Mouse (Mus musculus) liver, embryonic 11.5 days (tissue): ENCODE data around the gene Zwint. TPM values are rescaled to one million over a fixed set of nuclear protein-coding genes. Genes with fewer than 3 reads are reported as not detected.

ENCODE experiments used
- ATAC-seq: fragments of 200-750 bp; cut with Nextera tagmentation; replicated peaks from 2 replicates; pipeline ENCODE4 v1.8.0; 2017; ENCODE audit warnings: moderate number of reproducible peaks, mild to moderate bottlenecking, moderate TSS enrichment, moderate library complexity; ENCODE audit not compliant: low FRiP score
- DNase-seq: peaks from one replicate; pipeline ENCODE4 v3.0.0-alpha.2; 2017; ENCODE audit warnings: low spot score
- H3K27ac ChIP-seq: fragments of 300-500 bp; sonication (generic); 2 replicates; pipeline ENCODE4 v1.5.1; 2014; ENCODE audit warnings: mild to moderate bottlenecking, low read depth, low read length, control low read depth
- H3K27me3 ChIP-seq: fragments of 300-500 bp; sonication (generic); replicated peaks from 2 replicates; pipeline ENCODE4 v1.6.1; 2014; ENCODE audit warnings: low read length, mixed read lengths; ENCODE audit not compliant: control insufficient read depth, insufficient read depth
- H3K36me3 ChIP-seq: fragments of 300-500 bp; sonication (generic); 2 replicates; pipeline ENCODE4 v1.6.1; 2014; ENCODE audit warnings: mild to moderate bottlenecking, low read length, moderate library complexity, mixed read lengths; ENCODE audit not compliant: control insufficient read depth, insufficient read depth
- H3K4me1 ChIP-seq: fragments of 300-500 bp; sonication (generic); replicated peaks from 2 replicates; pipeline ENCODE4 v1.6.1; 2014; ENCODE audit warnings: low read length, mixed read lengths; ENCODE audit not compliant: control insufficient read depth, insufficient read depth
- H3K4me2 ChIP-seq: fragments of 300-500 bp; sonication (generic); 2 replicates; pipeline ENCODE4 v1.6.1; 2014; ENCODE audit warnings: mild to moderate bottlenecking, control low read depth, moderate library complexity
- H3K4me3 ChIP-seq: fragments of 300-500 bp; sonication (generic); 2 replicates; pipeline ENCODE4 v1.5.1; 2014; ENCODE audit warnings: low read depth, low read length, control low read depth
- H3K9ac ChIP-seq: fragments of 300-500 bp; sonication (generic); 2 replicates; pipeline ENCODE4 v1.6.1; 2014; ENCODE audit warnings: low read depth, low read length, control low read depth
- H3K9me3 ChIP-seq: fragments of 300-500 bp; sonication (generic); 2 replicates; pipeline ENCODE4 v1.6.1; 2016; ENCODE audit warnings: low read length, inconsistent platforms, mixed read lengths; ENCODE audit not compliant: control insufficient read depth
- WGBS: fragments of 180-500 bp; shearing (Covaris S2); extraction: QIAGEN DNeasy Blood & Tissue Kit; methylation state at CpG from one replicate; pipeline ENCODE4 v1.1.7; 2014; 5-methylcytosine and 5-hydroxymethylcytosine counted together
- polyA plus RNA-seq: library from polyadenylated mRNA; unstranded; fragments of >200 nt; fragmentation: Nextera tagmentation; extraction: Ambion mirVana; gene quantifications from 2 replicates; pipeline ENCODE4 v1.2.1, GENCODE M21; 2014

Zwint gene
- 292 and 308 TPM in 2 replicates for polyA plus RNA-seq

DNA sequence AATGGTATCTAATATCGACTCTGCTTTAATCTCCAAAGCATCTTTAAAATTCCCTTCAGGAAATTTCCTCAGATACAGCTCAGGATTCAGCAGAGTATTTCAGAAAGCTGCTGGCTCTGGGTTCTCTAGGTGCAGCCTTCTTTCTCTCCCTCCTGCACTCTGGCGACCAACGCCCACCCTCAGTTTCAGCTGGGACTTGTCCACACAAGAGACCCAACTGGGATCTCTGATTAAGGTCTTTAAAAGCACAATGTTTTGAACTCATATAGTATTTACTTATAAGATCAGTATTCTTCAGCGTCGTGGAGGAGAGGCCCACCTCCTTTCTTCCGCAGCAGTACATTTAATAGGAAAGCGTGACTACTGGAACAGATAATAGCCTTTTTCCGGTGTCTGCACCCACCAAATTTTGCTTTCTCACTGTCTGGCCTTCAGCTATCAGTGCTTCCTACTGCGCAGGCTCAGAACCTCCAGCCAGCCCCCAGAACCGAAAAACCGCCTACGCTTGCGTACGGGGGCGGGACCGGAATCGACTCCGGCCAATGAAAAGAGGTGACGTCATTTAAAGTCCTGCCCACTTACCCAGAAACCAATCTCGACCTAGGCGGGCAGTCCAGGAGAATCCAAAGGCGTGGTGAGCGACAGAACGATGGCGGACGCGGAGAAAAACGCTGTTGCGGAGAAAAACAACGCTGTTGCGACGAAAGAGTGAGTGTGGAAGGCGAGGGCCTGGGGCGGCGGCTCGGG lies at the start of gene Zwint:
Gene Zwint, plus strand, starts transcription at position 576 of the 747 bp plus-strand sequence.
- ATAC-seq (peak; percentile 97), DNase-seq (peak; percentile 91)
- Histone ChIP-seq H3K27ac (peak within 1 kb of the TSS; percentile 94), H3K9ac (peak within 1 kb of the TSS; percentile 89), H3K36me3 (peaks cover 23% of the 10 kb centered on the region), H3K4me3 (peak within 1 kb of the TSS; percentile 85), H3K4me1 (peaks cover 10% of the 10 kb centered on the region), H3K9me3 (no peaks in the 10 kb centered on the region), H3K4me2 (peak within 1 kb of the TSS; percentile 73), H3K27me3 (no peaks in the 10 kb centered on the region)
- 2% methylated on average over 36 of the region's 36 CpGs for WGBS

DNA sequence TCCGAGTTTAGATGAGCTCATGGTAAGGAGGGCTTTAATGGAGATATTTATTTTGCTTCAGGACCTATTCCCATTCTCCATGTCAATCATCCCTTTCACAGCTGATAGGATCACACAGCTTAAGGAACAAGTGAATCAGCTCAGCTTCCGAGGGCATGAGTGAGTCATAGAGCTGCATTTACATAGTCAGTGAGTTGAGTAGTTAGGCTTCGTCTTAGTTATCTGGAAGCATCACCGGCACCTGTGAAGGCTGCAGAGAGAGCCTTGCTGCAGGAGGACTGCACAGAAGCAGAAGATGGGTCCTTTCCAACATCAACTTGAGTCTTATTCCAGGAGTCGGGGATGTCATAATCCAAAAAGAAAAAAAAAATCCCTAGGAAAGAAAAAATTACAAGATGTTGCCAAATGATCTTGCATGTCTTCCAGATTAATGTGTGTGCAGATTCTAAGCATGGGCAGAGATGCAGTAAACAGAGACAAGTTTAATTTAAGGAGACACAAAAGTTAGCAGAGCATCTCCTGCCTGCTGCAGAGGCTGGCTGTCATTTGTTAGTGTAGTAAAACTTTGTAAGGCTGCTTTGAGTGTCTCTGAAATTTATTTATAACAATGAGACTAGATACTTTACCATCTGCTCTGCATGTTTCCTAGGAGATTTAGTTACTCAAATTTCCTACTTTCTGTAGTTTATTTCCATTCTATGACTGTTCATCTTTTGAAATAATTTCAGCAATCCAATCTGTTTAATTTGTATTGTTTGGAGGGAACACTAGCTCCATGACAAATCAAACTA lies 41.3 kb upstream of the Zwint start:
- DNase-seq: no peak

DNA sequence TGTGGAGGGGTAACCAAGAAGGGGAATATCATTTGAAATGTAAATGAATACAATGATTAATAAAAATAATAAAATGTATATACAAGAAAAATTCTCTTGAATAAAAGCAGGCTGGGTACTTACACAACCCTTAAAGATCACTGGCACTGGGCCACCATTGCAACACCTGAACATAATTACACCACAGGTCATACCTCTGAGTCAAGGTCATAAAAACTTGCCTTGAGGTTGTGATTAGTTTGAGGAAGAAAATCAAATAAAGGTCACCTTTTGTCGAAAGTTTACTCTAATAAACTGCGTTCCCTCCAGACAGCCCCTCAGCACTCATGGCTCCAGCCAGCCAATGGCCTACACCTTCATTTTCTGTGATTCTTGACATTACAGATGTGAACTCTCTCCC lies 38.5 kb upstream of the Zwint start:
- H3K4me2 ChIP-seq: no peak overlapping the region
- no peak overlapping the region for H3K27ac ChIP-seq
- no peak for ATAC-seq
- H3K4me3 ChIP-seq: no peak overlapping the region
- no peaks in the 10 kb centered on the region for H3K4me1 ChIP-seq
- whole genome bisulfite sequencing: 77% methylated on average over 2 of the region's 2 CpGs
- H3K9ac ChIP-seq: no peak overlapping the region
- DNase-seq: no peak
- H3K9me3 ChIP-seq: no peaks in the 10 kb centered on the region
- H3K27me3 ChIP-seq: no peaks in the 10 kb centered on the region
- H3K36me3 ChIP-seq: no peaks in the 10 kb centered on the region

More for the DNA sequence above, 41.3 kb upstream of the Zwint start:
- no peak for ATAC-seq
- no peak overlapping the region for H3K9ac ChIP-seq
- no peaks in the 10 kb centered on the region for H3K9me3 ChIP-seq
- H3K27me3 ChIP-seq: no peaks in the 10 kb centered on the region
- H3K4me2 ChIP-seq: no peak overlapping the region
- H3K36me3 ChIP-seq: no peaks in the 10 kb centered on the region
- no peak overlapping the region for H3K4me3 ChIP-seq
- H3K4me1 ChIP-seq: no peaks in the 10 kb centered on the region
- WGBS: 80% methylated on average over 5 of the region's 5 CpGs
- H3K27ac ChIP-seq: no peak overlapping the region

DNA sequence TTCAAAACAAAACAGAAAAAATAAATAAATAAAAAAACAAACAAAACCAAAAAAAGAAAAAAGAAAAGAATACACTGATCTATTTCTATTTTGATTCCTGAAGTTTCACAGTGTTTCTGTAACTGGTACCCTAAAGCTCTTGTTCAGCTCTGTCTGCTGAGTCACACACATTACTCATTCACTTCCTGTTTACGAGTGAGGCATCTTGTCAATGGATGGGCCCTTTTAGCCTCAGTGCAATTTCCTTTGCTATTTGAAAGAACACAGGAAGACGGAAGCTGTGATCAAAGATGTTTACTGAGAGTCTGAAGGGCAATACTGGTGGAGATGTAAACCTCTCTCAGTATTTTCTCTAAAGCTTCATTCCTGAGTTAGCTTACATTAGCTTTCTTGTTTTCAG lies 34.1 kb upstream of the Zwint start:
- 35% methylated on average over 2 of the region's 2 CpGs for WGBS
- ATAC-seq (no peak; the same call in 1 of the 2 replicates), DNase-seq (no peak)
- no peaks in the 10 kb centered on the region for H3K27me3 ChIP-seq
- H3K4me1 ChIP-seq: no peaks in the 10 kb centered on the region
- no peak overlapping the region for H3K27ac ChIP-seq
- no peaks in the 10 kb centered on the region for H3K9me3 ChIP-seq
- no peak overlapping the region for H3K4me3 ChIP-seq
- no peaks in the 10 kb centered on the region for H3K36me3 ChIP-seq
- H3K9ac ChIP-seq: no peak overlapping the region
- H3K4me2 ChIP-seq: no peak overlapping the region

DNA sequence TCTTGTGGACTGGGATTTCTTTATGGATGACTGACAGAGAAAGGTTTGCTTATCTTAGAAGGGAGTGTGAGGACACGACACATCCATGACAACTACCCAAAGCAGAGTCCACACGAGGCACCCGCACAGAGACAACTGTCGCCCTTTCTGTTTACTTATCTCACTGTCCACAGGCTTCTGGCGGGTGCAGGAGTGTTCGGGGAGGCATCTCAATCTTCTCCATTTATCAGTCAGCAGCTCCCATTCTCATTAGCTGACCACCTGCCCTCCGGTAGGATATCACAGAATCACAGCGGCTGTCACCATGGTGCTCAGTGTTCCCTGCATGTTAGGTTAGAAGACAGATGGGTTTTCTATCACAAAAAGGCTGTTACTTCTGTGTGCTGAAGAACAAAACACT lies 31.1 kb upstream of the Zwint start:
- Histone ChIP-seq H3K27me3 (no peaks in the 10 kb centered on the region), H3K4me1 (no peaks in the 10 kb centered on the region), H3K4me3 (no peak overlapping the region), H3K27ac (no peak overlapping the region), H3K9me3 (no peaks in the 10 kb centered on the region), H3K9ac (no peak overlapping the region), H3K36me3 (no peaks in the 10 kb centered on the region), H3K4me2 (no peak overlapping the region)
- WGBS: 29% methylated on average over 8 of the region's 8 CpGs
- peak; percentile 79 for ATAC-seq
- no peak for DNase-seq

DNA sequence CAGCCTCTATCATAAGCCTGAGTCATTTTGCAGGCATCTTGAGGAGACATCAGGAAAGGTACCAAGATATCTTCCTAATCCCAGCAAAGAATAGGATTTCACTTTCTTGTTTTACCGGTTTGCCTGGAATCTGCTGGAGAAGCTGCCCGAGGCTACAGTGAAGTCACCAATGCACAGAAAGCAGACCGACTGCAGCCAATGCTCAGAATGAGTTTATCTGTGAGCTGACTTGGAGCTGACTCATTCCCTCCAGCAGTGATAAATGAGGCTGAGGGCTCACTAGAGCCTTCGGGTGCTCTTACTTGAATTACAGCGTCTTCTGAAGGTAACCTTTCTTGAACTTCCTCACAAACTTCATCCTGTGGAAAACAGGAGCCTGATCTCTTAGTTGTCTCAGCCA lies 20.5 kb upstream of the Zwint start:
- H3K4me3 ChIP-seq: no peak overlapping the region
- H3K4me2 ChIP-seq: no peak overlapping the region
- 22% methylated on average over 5 of the region's 5 CpGs for WGBS
- no peaks in the 10 kb centered on the region for H3K4me1 ChIP-seq
- ATAC-seq (no peak), DNase-seq (no peak)
- H3K27me3 ChIP-seq: no peaks in the 10 kb centered on the region
- H3K9me3 ChIP-seq: no peaks in the 10 kb centered on the region
- no peak overlapping the region for H3K27ac ChIP-seq
- H3K36me3 ChIP-seq: no peaks in the 10 kb centered on the region
- H3K9ac ChIP-seq: no peak overlapping the region

DNA sequence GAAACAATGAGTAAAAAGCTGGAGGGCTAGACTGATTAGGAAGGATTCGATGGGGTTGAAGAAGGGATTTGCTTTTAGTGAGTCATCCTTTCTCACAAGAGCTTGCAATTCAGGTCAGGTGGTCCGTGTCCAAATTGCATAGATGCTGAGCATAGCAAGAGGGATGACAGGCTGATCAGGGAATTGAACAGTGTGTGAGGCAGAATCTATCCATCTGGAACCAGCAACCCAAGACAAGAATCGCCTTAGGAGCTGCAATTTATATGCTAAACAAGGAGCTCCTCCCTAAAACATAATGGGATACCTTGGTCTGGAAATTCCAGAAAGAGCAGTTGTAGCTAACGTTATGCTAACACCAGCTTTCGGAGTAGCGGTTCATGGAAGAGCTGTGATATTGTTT lies 3.8 kb upstream of the Zwint start:
- no peak for ATAC-seq
- 73% methylated on average over 6 of the region's 6 CpGs for WGBS

DNA sequence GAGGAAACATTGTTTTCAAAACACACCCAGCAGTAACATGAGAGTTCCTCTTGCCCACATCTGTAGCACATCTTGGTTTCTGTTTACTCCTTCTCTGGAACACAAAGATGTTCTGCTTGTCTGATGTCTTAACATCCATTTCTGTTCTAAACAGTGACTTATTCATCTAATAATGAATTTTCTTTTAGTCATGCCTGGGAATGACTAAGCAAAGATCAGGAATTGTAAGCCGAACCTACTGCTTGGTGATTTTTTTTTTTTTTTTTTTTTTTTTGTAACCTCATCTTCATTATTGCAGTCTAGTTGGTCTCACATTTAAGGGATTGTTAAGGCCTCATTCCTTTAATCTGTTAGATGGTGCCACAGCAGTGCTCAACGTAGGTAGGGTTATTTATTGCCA lies 848 bp upstream of the Zwint start:
- H3K9ac ChIP-seq: peak overlapping the region; percentile 55

More for the DNA sequence above, 3.8 kb upstream of the Zwint start:
- Histone ChIP-seq H3K27ac (no peak overlapping the region), H3K36me3 (no peaks in the 10 kb centered on the region), H3K27me3 (no peaks in the 10 kb centered on the region), H3K9me3 (no peaks in the 10 kb centered on the region), H3K4me3 (no peak overlapping the region), H3K4me2 (no peak overlapping the region), H3K4me1 (peaks cover 5% of the 10 kb centered on the region), H3K9ac (no peak overlapping the region)
- DNase-seq: no peak

More for the DNA sequence above, 848 bp upstream of the Zwint start:
- peaks cover 10% of the 10 kb centered on the region for H3K4me1 ChIP-seq
- no peaks in the 10 kb centered on the region for H3K9me3 ChIP-seq
- peaks cover 19% of the 10 kb centered on the region for H3K36me3 ChIP-seq
- H3K27ac ChIP-seq: peak overlapping the region; percentile 92
- 40% methylated on average over 2 of the region's 2 CpGs for WGBS
- H3K4me2 ChIP-seq: peak overlapping the region; percentile 64
- ATAC-seq: no peak
- no peak for DNase-seq
- no peaks in the 10 kb centered on the region for H3K27me3 ChIP-seq
- H3K4me3 ChIP-seq: no peak overlapping the region
